In the genomic region with DNA sequence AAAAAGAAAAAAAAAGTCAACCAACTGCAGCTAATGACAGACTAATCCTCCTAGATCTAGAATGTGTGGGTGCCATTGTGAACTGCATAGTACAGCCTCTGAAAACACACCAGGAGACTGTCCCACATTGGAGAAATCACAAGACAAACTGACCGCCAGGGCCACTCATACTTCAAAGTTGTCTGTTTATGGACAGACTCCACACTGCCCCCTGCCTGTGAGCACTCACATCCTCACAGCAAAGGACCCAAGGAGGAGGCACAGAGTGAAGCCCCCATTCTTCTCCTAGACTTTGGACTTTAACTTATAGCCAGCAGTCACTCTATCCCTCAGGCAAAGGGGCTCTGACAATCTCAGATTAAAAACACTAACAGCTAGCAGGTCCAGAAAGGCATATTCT, we compare ENCODE assay signal across 8 mouse cellular contexts.
A peak's percentile ranks its signal among the peaks of the same experiment; 100 is the strongest.
DNase-seq lines count a peak whose midpoint lies in the region; ATAC-seq lines count a peak whose summit lies in the region.

No protein-coding gene starts in this region.

- H3K4me3 ChIP-seq in heart, embryonic 12.5 days, result no peak overlapping the region
- no peak overlapping the region for H3K4me3 ChIP-seq in midbrain, embryonic 16.5 days (ENCODE audit: low read depth, low read length)

- intact Hi-C loops in heart, postnatal 14 days (cut with DNase I), result no loop called here

- peak; percentile 39 to 51 for DNase-seq in heart, postnatal 14 days
- DNase-seq in thymus, postnatal 4 days, result peak; percentile 58
- no peak for DNase-seq in thymus, postnatal 14 days
- peak; percentile 52 for DNase-seq in naive thymus-derived CD4-positive, alpha-beta T cell, adult 2 months (ENCODE audit: low read depth)
- no peak for DNase-seq in urinary bladder, adult 2 months (ENCODE audit: low spot score)

- no peak overlapping the region for H3K4me2 ChIP-seq in heart, embryonic 12.5 days
- no peak overlapping the region for H3K4me2 ChIP-seq in midbrain, embryonic 16.5 days (ENCODE audit: low read length)

- WGBS in heart, embryonic 12.5 days, result 75% methylated on average over 1 of the region's 1 CpGs
- 50% methylated on average over 1 of the region's 1 CpGs for WGBS in midbrain, embryonic 16.5 days

- ATAC-seq in heart, embryonic 12.5 days (ENCODE audit: insufficient number of reproducible peaks, low FRiP score), result no peak
- peak; percentile 66; the same call in 1 of the 2 replicates for ATAC-seq in erythroblast, adult 5-6 weeks (replicated peaks; ENCODE audit: low FRiP score, poor library complexity, severe bottlenecking)
- no peak for ATAC-seq in midbrain, embryonic 16.5 days

- H3K9me3 ChIP-seq in heart, embryonic 12.5 days (replicated peaks), result no peaks in the 10 kb centered on the region
- no peaks in the 10 kb centered on the region for H3K9me3 ChIP-seq in midbrain, embryonic 16.5 days (replicated peaks; ENCODE audit: control insufficient read depth, low read length, poor library complexity, severe bottlenecking)

- no peaks in the 10 kb centered on the region for H3K36me3 ChIP-seq in heart, embryonic 12.5 days
- no peaks in the 10 kb centered on the region for H3K36me3 ChIP-seq in midbrain, embryonic 16.5 days (ENCODE audit: control insufficient read depth, insufficient read depth, low read length)

- no peak overlapping the region for H3K27ac ChIP-seq in heart, embryonic 12.5 days (ENCODE audit: poor library complexity, severe bottlenecking)
- H3K27ac ChIP-seq in midbrain, embryonic 16.5 days (ENCODE audit: low read length), result no peak overlapping the region

- peaks cover 57% of the 10 kb centered on the region for H3K4me1 ChIP-seq in heart, embryonic 12.5 days (replicated peaks)
- H3K4me1 ChIP-seq in midbrain, embryonic 16.5 days (ENCODE audit: control insufficient read depth, insufficient read depth, low read length), result peaks cover 12% of the 10 kb centered on the region

- H3K27me3 ChIP-seq in heart, embryonic 12.5 days (replicated peaks), result no peaks in the 10 kb centered on the region
- H3K27me3 ChIP-seq in midbrain, embryonic 16.5 days (ENCODE audit: control insufficient read depth, insufficient read depth, low read depth, low read length), result no peaks in the 10 kb centered on the region

- no peak overlapping the region for H3K9ac ChIP-seq in heart, embryonic 12.5 days
- no peak overlapping the region for H3K9ac ChIP-seq in midbrain, embryonic 16.5 days (ENCODE audit: low read depth, low read length)

Comparison
In these comparisons a context has a peak if more than half of its experiments do, and no peak if none do; other contexts are left out.
1. DNase-seq: peak in heart, postnatal 14 days (2 of 2), thymus, postnatal 4 days (single experiment) and naive thymus-derived CD4-positive, alpha-beta T cell, adult 2 months (single experiment); none in thymus, postnatal 14 days (single experiment) and urinary bladder, adult 2 months (single experiment).